Mouse (Mus musculus) limb, embryonic 12.5 days (tissue): ENCODE results near the gene Ube2m. TPM values are rescaled to one million over a fixed set of nuclear protein-coding genes. Genes with fewer than 3 reads are reported as not detected.
A peak's percentile ranks its signal among the peaks of the same experiment; 100 is the strongest.

Experiments used
- ATAC-seq: fragments of 200-750 bp; cut with Nextera tagmentation; 2 replicates; pipeline ENCODE4 v1.8.0; 2017; ENCODE audit warnings: low read depth, moderate TSS enrichment; ENCODE audit not compliant: insufficient number of reproducible peaks, insufficient read depth, low FRiP score, low TSS enrichment
- H3K27ac ChIP-seq: fragments of 300-500 bp; sonication (generic); 2 replicates; pipeline ENCODE4 v1.5.1; 2016; ENCODE audit warnings: mild to moderate bottlenecking, moderate library complexity
- H3K27me3 ChIP-seq: fragments of 300-500 bp; sonication (generic); 2 replicates; pipeline ENCODE4 v1.6.1; 2016; ENCODE audit warnings: mild to moderate bottlenecking, moderate library complexity
- H3K36me3 ChIP-seq: fragments of 300-500 bp; sonication (generic); 2 replicates; pipeline ENCODE4 v1.6.1; 2016; ENCODE audit warnings: mild to moderate bottlenecking, moderate library complexity
- H3K4me1 ChIP-seq: fragments of 300-500 bp; sonication (generic); replicated peaks from 2 replicates; pipeline ENCODE4 v1.6.1; 2016
- H3K4me2 ChIP-seq: fragments of 300-500 bp; sonication (generic); 2 replicates; pipeline ENCODE4 v1.6.1; 2016; ENCODE audit warnings: mild to moderate bottlenecking, moderate library complexity
- H3K4me3 ChIP-seq: fragments of 300-500 bp; sonication (generic); replicated peaks from 2 replicates; pipeline ENCODE4 v1.5.1; 2016; ENCODE audit warnings: mild to moderate bottlenecking
- H3K9ac ChIP-seq: fragments of 300-500 bp; sonication (generic); replicated peaks from 2 replicates; pipeline ENCODE4 v1.6.1; 2016; ENCODE audit warnings: mild to moderate bottlenecking, moderate library complexity
- H3K9me3 ChIP-seq: fragments of 300-500 bp; sonication (generic); 2 replicates; pipeline ENCODE4 v1.6.1; 2016; ENCODE audit warnings: mild to moderate bottlenecking, moderate library complexity
- WGBS: fragments of 180-500 bp; shearing (Covaris S2); methylation state at CpG from one replicate; pipeline ENCODE4 v1.1.7; 2016; 5-methylcytosine and 5-hydroxymethylcytosine counted together
- polyA plus RNA-seq: library from polyadenylated mRNA; unstranded; fragments of >200 nt; fragmentation: Nextera tagmentation; extraction: Ambion mirVana; gene quantifications from 2 replicates; pipeline ENCODE4 v1.2.1, GENCODE M21; 2016

Ube2m gene
- polyA plus RNA-seq, 1 experiment from 2014 or later: 160 TPM

DNA sequence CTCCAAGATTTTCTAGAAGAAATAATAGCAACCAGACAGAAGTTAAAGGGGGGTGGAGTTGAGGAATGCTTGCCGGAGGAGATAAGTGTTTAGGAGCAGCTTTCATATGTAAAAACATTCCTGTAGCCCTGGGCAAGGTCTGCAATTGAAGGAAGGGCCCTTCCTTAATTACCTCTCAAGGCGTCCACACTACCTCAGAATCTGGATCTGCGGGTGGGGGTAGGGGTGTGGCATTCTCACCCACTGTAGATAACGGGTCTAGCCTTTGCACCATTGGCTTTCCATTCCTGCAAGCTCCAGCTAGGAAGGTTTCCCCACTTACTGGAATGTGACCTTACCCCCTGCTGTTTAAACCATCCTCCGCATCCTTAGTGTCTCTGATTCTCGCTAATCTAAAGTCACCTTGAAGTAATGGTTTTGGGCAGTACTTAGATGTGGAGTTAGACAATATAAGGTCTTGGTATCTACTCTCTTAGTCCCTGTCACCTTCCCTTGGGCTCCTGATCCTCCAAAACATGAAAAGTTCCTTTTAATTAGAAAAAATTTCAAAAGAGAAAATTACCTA lies 23.7 kb downstream of the Ube2m start:
- no peak overlapping the region for H3K4me3 ChIP-seq
- no peaks in the 10 kb centered on the region for H3K27me3 ChIP-seq
- ATAC-seq: no peak
- no peak overlapping the region for H3K9ac ChIP-seq
- no peaks in the 10 kb centered on the region for H3K36me3 ChIP-seq
- no peaks in the 10 kb centered on the region for H3K9me3 ChIP-seq
- H3K27ac ChIP-seq: no peak overlapping the region
- 29% methylated on average over 6 of the region's 6 CpGs for WGBS
- H3K4me2 ChIP-seq: no peak overlapping the region
- H3K4me1 ChIP-seq: peaks cover 6% of the 10 kb centered on the region; the same call in 1 of the 2 replicates

DNA sequence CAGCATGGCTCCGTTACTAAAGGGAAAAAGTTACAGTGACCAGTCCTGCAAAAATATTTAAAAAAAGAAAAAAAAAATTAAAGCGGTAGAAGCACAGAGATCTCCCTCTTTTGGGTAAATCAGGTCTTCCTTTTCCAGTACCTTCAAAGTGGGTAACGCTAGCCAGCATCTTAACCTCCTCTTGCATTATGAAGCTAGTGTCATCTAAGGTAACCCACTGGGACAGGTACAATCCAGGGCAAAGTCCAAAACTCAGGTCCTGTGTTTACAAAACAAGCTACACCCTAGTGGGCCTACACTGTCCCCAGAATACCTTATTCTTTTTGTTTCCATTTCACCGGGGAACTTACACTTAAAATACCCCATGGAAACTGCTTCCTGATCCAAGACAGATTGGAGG lies 24.4 kb downstream of the Ube2m start:
- Histone ChIP-seq H3K27ac (no peak overlapping the region), H3K27me3 (no peaks in the 10 kb centered on the region), H3K9me3 (no peaks in the 10 kb centered on the region), H3K4me3 (no peak overlapping the region), H3K9ac (no peak overlapping the region), H3K4me1 (peaks cover 9% of the 10 kb centered on the region), H3K4me2 (no peak overlapping the region), H3K36me3 (no peaks in the 10 kb centered on the region)
- WGBS: 68% methylated on average over 4 of the region's 4 CpGs
- no peak for ATAC-seq

DNA sequence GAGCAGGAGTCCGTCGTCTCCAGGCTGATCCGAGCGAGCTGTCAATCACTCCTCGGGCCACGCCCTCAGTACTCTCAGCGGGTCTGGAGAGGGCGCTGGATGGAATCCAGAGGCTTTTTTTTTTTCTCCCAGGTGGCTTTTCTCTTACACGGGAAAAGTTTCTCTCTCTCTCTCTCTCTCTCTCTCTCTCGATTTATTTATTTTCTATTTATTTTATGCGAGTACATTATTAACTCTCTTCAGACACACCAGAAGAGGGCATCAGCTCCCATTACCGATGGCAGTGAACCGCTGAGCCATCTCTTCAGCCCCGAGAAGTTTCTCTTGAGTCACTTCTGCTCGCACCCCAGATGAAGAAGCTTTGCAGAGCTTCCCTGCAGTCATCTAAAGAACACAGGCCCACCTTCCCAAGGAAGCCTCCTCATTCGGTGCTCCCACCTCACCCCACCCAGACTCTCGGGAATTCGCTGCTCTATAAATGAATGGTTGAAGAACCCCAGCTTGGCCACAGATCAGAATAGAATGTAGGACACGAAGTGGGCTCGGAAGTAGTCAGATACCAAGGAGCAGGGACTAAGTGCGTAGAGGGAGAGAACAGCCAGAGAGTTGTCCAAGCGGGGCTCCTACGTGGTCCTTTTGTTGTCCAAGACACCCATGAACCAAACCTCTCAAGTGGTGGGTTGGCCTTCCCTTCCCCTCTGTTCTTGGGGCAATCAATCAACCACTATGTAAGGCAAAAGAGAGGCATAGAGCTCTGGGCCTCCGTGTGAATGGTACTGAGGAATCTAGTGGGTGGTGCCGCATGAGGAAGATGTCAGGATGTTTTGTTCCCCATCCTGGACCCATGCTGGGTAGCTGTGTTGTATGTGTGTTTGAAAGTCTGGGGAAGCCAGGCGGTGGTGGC lies 27.8 kb downstream of the Ube2m start, which contains the start of gene Zbtb45:
TSS of gene Zbtb45 (minus strand) at position 30 of the 904 bp plus-strand sequence.
- peak within 1 kb of the TSS; percentile 95 for H3K27ac ChIP-seq
- ATAC-seq: no peak; the same call in 1 of the 2 replicates
- 19% methylated on average over 26 of the region's 26 CpGs for WGBS

DNA sequence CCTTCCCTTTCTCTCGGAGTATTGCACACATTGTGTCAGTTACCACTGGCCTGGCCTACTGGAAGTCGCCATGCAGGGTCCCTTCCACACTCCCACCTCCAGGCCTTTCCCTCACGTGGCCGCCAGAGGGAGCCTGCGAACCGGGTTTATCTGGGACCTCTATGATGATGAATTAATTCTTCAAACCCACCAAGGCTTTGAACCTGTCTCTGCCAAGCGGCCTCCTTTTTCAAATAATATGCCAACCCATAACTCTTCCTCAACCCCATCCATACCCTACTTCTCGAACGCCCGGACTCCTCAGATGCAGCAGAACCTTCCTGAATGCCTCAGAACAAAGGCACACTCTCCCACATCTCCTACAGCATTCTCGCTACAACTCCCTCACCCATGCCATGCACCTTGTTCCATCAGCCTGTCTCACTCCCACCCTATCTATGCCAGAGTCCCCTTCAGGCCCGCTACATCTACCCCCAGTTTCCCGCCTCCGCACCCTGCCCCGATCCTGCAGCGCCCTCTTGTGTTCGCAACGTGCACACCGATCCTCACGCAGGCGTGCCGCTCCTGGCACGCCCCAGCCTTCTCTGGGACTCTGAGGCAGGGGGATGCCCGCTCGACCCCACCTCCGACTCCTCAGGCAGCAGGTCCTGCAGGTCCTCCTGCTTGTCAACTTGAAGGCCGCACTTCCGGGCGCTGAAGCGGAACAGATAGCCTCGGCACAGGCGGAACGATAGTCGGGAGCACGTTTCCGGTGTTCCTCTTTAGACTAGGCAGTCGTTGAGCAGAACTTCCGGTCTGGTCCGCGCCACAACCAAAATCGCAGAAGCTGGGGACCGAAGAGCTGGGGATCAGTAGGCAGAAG lies 28.7 kb downstream of the Ube2m start:
- WGBS: under 1% methylated on average over 42 of the region's 42 CpGs
- H3K27me3 ChIP-seq: peaks cover 15% of the 10 kb centered on the region
- H3K9me3 ChIP-seq: no peaks in the 10 kb centered on the region
- peak overlapping the region; percentile 77 for H3K9ac ChIP-seq
- ATAC-seq: peak; percentile 83
- H3K4me2 ChIP-seq: peak overlapping the region; percentile 74
- peak overlapping the region; percentile 95 for H3K27ac ChIP-seq
- peak overlapping the region; percentile 60 for H3K4me3 ChIP-seq
- H3K4me1 ChIP-seq: peaks cover 31% of the 10 kb centered on the region
- H3K36me3 ChIP-seq: peaks cover 32% of the 10 kb centered on the region

More for the DNA sequence above, 27.8 kb downstream of the Ube2m start, which contains the start of gene Zbtb45:
- H3K27me3 ChIP-seq: peaks cover 15% of the 10 kb centered on the region
- H3K36me3 ChIP-seq: peaks cover 26% of the 10 kb centered on the region
- H3K4me3 ChIP-seq: peak within 1 kb of the TSS; percentile 60
- H3K4me1 ChIP-seq: peaks cover 31% of the 10 kb centered on the region
- no peaks in the 10 kb centered on the region for H3K9me3 ChIP-seq
- peak within 1 kb of the TSS; percentile 74 for H3K4me2 ChIP-seq
- peak within 1 kb of the TSS; percentile 77 for H3K9ac ChIP-seq

DNA sequence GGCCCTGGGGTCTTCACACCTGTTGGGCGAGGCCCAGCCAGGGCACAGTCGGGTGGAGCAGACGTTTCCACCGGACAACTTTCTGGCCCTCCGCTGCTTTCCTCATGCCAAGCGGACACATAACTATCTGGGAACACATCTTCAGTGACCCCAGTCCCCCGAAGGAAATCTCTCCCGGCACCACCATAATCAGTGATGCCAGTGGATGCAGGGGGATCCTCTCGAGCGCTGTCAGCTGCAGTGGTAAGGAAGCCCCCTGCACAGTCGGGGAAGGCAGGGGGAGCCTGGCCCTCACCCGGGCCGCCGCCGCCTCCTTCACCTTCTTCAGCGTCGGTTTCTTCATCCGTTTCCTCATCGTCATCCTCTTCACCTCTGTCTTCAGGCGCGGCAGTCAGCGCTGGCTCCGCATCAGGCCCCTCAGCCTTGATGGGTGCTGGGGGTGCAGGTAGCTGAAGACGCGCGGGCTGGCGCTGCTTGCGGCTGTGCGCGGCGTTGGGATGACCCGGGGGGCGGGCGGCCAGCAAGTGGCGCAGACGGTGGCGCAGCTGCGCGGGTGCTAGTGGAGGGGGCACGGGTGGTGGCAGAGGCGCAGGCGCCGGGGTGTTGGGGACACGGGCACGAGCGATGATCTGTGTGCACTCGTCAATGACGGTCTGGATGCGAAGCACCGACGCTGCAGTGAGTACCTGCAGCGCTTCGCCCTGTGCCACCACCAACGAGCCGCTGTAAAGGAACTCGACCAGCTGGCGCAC lies 30.6 kb downstream of the Ube2m start:
- no peak for ATAC-seq
- Histone ChIP-seq H3K27ac (no peak overlapping the region), H3K4me1 (peaks cover 31% of the 10 kb centered on the region), H3K36me3 (peaks cover 41% of the 10 kb centered on the region), H3K27me3 (peaks cover 15% of the 10 kb centered on the region), H3K4me2 (peak overlapping the region; percentile 47), H3K9ac (peak overlapping the region; percentile 77), H3K4me3 (peak overlapping the region; percentile 18), H3K9me3 (no peaks in the 10 kb centered on the region)
- 36% methylated on average over 57 of the region's 57 CpGs for WGBS

DNA sequence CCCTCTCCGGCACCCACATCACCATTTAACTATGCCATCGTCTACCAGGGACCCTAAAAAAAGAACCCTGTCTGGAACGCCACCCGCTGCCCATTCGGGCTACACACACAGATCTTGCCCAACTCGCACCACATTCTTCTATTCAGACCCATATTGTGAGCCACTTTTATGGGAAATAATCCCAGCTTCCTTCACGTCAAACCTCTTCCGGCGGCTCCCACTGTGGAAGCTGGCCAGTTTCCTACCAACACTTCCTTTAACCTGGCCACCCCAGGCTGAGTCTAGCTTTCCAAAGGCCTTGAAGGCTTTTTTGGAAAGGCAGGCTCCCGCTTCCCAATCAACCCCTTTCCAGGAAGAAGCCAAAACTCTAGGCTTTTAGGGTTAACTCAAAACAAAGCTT lies 31.5 kb downstream of the Ube2m start:
- peak overlapping the region; percentile 77; the same call in 1 of the 2 replicates for H3K9ac ChIP-seq
- peaks cover 15% of the 10 kb centered on the region for H3K27me3 ChIP-seq
- no peaks in the 10 kb centered on the region for H3K9me3 ChIP-seq
- H3K36me3 ChIP-seq: peaks cover 41% of the 10 kb centered on the region
- no peak for ATAC-seq
- whole genome bisulfite sequencing: 80% methylated on average over 10 of the region's 10 CpGs
- H3K27ac ChIP-seq: no peak overlapping the region
- H3K4me2 ChIP-seq: peak overlapping the region; percentile 47
- H3K4me1 ChIP-seq: peaks cover 31% of the 10 kb centered on the region
- 0 out of 2 replicates have a peak overlapping the region, but pooled peaks have one; percentile 16 for H3K4me3 ChIP-seq

DNA sequence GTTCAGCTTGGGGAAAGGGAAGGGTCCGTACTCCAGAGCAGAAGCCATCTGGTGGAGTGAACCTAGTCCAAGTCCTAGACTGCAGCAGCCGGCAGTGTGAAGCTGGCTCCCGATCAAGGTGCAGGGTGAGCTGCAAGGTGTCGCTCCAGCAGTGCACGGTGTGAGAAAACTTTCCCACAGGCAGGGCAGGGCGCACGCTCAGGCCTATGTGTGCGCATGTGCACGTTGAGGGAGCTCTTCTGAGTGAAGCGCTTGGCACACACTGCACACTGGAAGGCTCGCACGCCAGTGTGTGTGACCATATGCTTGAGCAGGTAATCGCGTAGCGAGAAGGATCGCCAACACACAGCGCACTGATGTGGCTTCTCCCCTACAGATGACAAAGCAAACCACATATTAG lies 32.1 kb downstream of the Ube2m start:
- Histone ChIP-seq H3K36me3 (peaks cover 41% of the 10 kb centered on the region), H3K27ac (no peak overlapping the region), H3K9me3 (no peaks in the 10 kb centered on the region), H3K4me2 (no peak overlapping the region), H3K4me3 (no peak overlapping the region), H3K27me3 (peaks cover 15% of the 10 kb centered on the region), H3K4me1 (peaks cover 31% of the 10 kb centered on the region), H3K9ac (no peak overlapping the region)
- WGBS: 88% methylated on average over 17 of the region's 17 CpGs
- no peak for ATAC-seq

DNA sequence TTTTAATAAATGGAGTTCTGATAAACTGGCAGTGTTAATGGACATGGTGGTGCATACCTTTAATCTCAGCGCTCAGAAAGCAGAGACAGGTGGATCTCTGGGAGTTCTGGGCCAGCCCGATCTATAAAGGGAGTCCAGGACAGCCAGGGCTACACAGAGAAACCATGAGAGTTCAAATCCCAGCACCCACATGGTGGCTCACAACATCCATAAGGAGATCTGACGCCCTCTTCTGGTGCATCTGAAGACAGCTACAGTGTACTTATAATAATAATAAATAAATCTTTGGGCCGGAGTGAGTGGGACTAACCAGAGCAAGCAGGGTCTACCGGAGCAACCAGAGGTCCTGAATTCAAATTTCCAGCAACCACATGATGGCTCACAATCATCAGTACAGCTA lies 34.7 kb downstream of the Ube2m start:
- H3K27ac ChIP-seq: no peak overlapping the region
- H3K4me1 ChIP-seq: peaks cover 20% of the 10 kb centered on the region
- WGBS: 72% methylated on average over 5 of the region's 5 CpGs
- peaks cover 41% of the 10 kb centered on the region for H3K36me3 ChIP-seq
- H3K9me3 ChIP-seq: no peaks in the 10 kb centered on the region
- H3K9ac ChIP-seq: no peak overlapping the region
- peaks cover 15% of the 10 kb centered on the region for H3K27me3 ChIP-seq
- ATAC-seq: no peak
- H3K4me3 ChIP-seq: no peak overlapping the region
- no peak overlapping the region for H3K4me2 ChIP-seq

DNA sequence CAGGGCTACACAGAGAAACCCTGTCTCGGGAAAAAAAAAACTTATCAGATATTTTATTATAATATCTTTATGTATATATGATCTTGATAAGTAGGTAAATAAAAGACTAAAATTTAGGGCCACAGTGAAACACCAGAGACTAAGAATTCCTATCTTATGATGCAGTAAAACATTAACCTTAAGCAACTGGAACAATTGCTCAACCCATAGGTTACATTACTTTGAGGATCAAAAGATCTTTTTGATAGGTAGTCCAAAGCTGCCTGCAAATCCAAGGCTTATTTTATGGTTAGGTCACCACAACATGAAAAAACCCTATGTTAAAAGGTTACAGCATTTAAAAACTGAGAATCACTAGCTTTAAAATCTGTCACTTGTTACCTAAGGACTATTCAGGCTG lies 36.5 kb downstream of the Ube2m start:
- 73% methylated on average over 1 of the region's 1 CpGs for WGBS
- Histone ChIP-seq H3K4me1 (0 out of 2 replicates have a peak, but pooled peaks cover 4% of the 10 kb centered on the region), H3K27ac (no peak overlapping the region), H3K36me3 (peaks cover 28% of the 10 kb centered on the region), H3K27me3 (no peaks in the 10 kb centered on the region), H3K9ac (no peak overlapping the region), H3K4me2 (no peak overlapping the region), H3K9me3 (no peaks in the 10 kb centered on the region), H3K4me3 (no peak overlapping the region)
- no peak for ATAC-seq

DNA sequence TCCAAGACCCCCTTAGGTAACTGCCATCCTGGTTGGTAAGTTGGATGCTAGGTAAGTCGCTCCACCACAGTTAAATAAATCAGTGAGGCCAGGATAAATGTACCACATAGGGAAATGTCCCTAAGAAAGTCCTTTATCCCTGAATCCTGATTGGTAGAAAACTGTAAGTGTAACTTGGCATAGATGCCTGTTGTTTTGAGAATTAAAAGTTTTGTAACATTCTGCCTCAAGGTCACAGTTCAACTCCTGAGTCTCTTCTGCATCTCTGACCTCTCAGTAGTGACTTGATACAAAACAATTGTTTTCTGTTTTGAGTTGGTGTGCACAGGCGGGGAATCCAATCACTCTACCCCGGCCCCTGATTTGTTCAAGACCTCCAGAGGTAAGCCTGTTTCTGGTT lies 39.2 kb downstream of the Ube2m start, which contains the start of gene Trim28:
TSS of gene Trim28 (plus strand) at position 264 of the 400 bp plus-strand sequence.
- no peak within 1 kb of the TSS for H3K4me3 ChIP-seq
- 76% methylated on average over 3 of the region's 3 CpGs for WGBS
- H3K36me3 ChIP-seq: peaks cover 4% of the 10 kb centered on the region; the same call in 1 of the 2 replicates

More for the DNA sequence above, 39.2 kb downstream of the Ube2m start, which contains the start of gene Trim28:
- no peak for ATAC-seq
- Histone ChIP-seq H3K9me3 (no peaks in the 10 kb centered on the region), H3K4me2 (no peak within 1 kb of the TSS), H3K27ac (no peak within 1 kb of the TSS), H3K9ac (no peak within 1 kb of the TSS), H3K4me1 (no peaks in the 10 kb centered on the region), H3K27me3 (no peaks in the 10 kb centered on the region)
